Mouse (Mus musculus) megakaryocyte, embryonic 14.5 days (primary cell): Measurements from ENCODE around the gene Pdcd6. TPM values are rescaled to one million over a fixed set of nuclear protein-coding genes. Genes with fewer than 3 reads are reported as not detected.
A peak's percentile ranks its signal among the peaks of the same experiment; 100 is the strongest.

Source experiments
- H3K27me3 ChIP-seq: replicated peaks from 2 replicates; pipeline ENCODE3; 2012; ENCODE audit warnings: inconsistent platforms
- H3K36me3 ChIP-seq: replicated peaks from 2 replicates; pipeline ENCODE3; 2012; ENCODE audit warnings: low read length, inconsistent platforms, mixed read lengths
- H3K4me1 ChIP-seq: 2 replicates; pipeline ENCODE4 v1.6.1; 2012; ENCODE audit warnings: inconsistent platforms
- H3K4me3 ChIP-seq: replicated peaks from 2 replicates; pipeline ENCODE3; 2012; ENCODE audit warnings: moderate library complexity, mild to moderate bottlenecking, inconsistent platforms
- H3K9me3 ChIP-seq: 2 replicates; pipeline ENCODE4 v1.6.1; 2012; ENCODE audit warnings: inconsistent platforms
- FLI1 ChIP-seq: IDR thresholded peaks from 2 replicates; pipeline ENCODE4 v1.6.1; 2012; ENCODE audit warnings: low read length, inconsistent platforms, mixed read lengths
- GATA1 ChIP-seq: IDR thresholded peaks from 3 replicates; pipeline ENCODE4 v1.6.1; 2012; ENCODE audit warnings: mixed read lengths, low read length, inconsistent platforms, borderline replicate concordance
- polyA plus RNA-seq: library from polyadenylated mRNA; stranded (reverse); fragments of >175 nt; gene quantifications from 2 replicates; pipeline ENCODE4 v1.2.3, GENCODE M21; 2012; ENCODE audit warnings: low replicate concordance; ENCODE audit not compliant: insufficient read depth

Gene Pdcd6
- polyA plus RNA-seq: 41.2 and 72.5 TPM in 2 replicates

GRCm38 (mm10) chr13:74317170-74317849 is at the start of gene Pdcd6:
Gene Pdcd6, minus strand, starts transcription at chr13:74317580.
- H3K9me3 ChIP-seq: no peaks in the 10 kb centered on the region
- peak within 1 kb of the TSS; percentile 98 for H3K4me3 ChIP-seq
- TF ChIP-seq FLI1 (peak; percentile 70), GATA1 (no peak)
- peaks cover 35% of the 10 kb centered on the region for H3K4me1 ChIP-seq
- peaks cover 62% of the 10 kb centered on the region for H3K36me3 ChIP-seq
- H3K27me3 ChIP-seq: no peaks in the 10 kb centered on the region

GRCm38 (mm10) chr13:74363859-74364235 is 46.5 kb upstream of the Pdcd6 start, which contains the start of gene Lrrc14b:
Gene Lrrc14b, minus strand, starts transcription at chr13:74364005.
- H3K4me1 ChIP-seq: peaks cover 11% of the 10 kb centered on the region
- peaks cover 46% of the 10 kb centered on the region for H3K36me3 ChIP-seq
- peak within 1 kb of the TSS; percentile 50 for H3K4me3 ChIP-seq
- no peak for TF ChIP-seq FLI1
- no peak for TF ChIP-seq GATA1
- peaks cover 11% of the 10 kb centered on the region for H3K9me3 ChIP-seq
- H3K27me3 ChIP-seq: no peaks in the 10 kb centered on the region

- Histone ChIP-seq H3K4me1 (peaks cover 11% of the 10 kb centered on the region), H3K36me3 (peaks cover 51% of the 10 kb centered on the region), H3K9me3 (peaks cover 11% of the 10 kb centered on the region), H3K27me3 (no peaks in the 10 kb centered on the region), H3K4me3 (peak overlapping the region; percentile 50)
- TF ChIP-seq FLI1: no peak
- TF ChIP-seq GATA1: no peak
Measured at GRCm38 (mm10) chr13:74363176-74363858, 45.9 kb upstream of the Pdcd6 start.

GRCm38 (mm10) chr13:74362218-74362617 is 44.8 kb upstream of the Pdcd6 start:
- Histone ChIP-seq H3K36me3 (peaks cover 62% of the 10 kb centered on the region), H3K4me3 (no peak overlapping the region)
- TF ChIP-seq FLI1 (no peak), GATA1 (no peak)

GRCm38 (mm10) chr13:74356491-74356890 is 39.1 kb upstream of the Pdcd6 start:
- Histone ChIP-seq H3K4me1 (peaks cover 15% of the 10 kb centered on the region; the same call in 1 of the 2 replicates), H3K27me3 (no peaks in the 10 kb centered on the region), H3K4me3 (no peak overlapping the region), H3K9me3 (no peaks in the 10 kb centered on the region), H3K36me3 (peaks cover 89% of the 10 kb centered on the region)
- TF ChIP-seq GATA1: no peak
- no peak for TF ChIP-seq FLI1

More at GRCm38 (mm10) chr13:74362218-74362617, 44.8 kb upstream of the Pdcd6 start:
- peaks cover 11% of the 10 kb centered on the region for H3K4me1 ChIP-seq
- no peaks in the 10 kb centered on the region for H3K27me3 ChIP-seq
- peaks cover 3% of the 10 kb centered on the region; the same call in 1 of the 2 replicates for H3K9me3 ChIP-seq

- peaks cover 28% of the 10 kb centered on the region; the same call in 1 of the 2 replicates for H3K4me1 ChIP-seq
- H3K36me3 ChIP-seq: peaks cover 29% of the 10 kb centered on the region
- no peak for TF ChIP-seq FLI1
- no peak for TF ChIP-seq GATA1
- no peaks in the 10 kb centered on the region for H3K27me3 ChIP-seq
- peak overlapping the region; percentile 93 for H3K4me3 ChIP-seq
- no peaks in the 10 kb centered on the region for H3K9me3 ChIP-seq
Measured at GRCm38 (mm10) chr13:74350435-74350906, 33.1 kb upstream of the Pdcd6 start.

GRCm38 (mm10) chr13:74349566-74350434 is 32.4 kb upstream of the Pdcd6 start, which contains the start of the genes Sdha and Ccdc127:
Gene Sdha, minus strand, starts transcription at chr13:74350280.
Gene Ccdc127, plus strand, starts transcription at chr13:74350309.
- Histone ChIP-seq H3K36me3 (peaks cover 32% of the 10 kb centered on the region), H3K4me1 (peaks cover 28% of the 10 kb centered on the region; the same call in 1 of the 2 replicates), H3K27me3 (no peaks in the 10 kb centered on the region), H3K4me3 (peak within 1 kb of the TSS; percentile 93), H3K9me3 (no peaks in the 10 kb centered on the region)
- no peak for TF ChIP-seq GATA1
- no peak for TF ChIP-seq FLI1

GRCm38 (mm10) chr13:74341036-74341435 is 23.7 kb upstream of the Pdcd6 start:
- Histone ChIP-seq H3K36me3 (peaks cover 92% of the 10 kb centered on the region), H3K9me3 (no peaks in the 10 kb centered on the region), H3K27me3 (no peaks in the 10 kb centered on the region), H3K4me1 (no peaks in the 10 kb centered on the region; the same call in 1 of the 2 replicates), H3K4me3 (no peak overlapping the region)
- no peak for TF ChIP-seq GATA1
- TF ChIP-seq FLI1: no peak

GRCm38 (mm10) chr13:74329321-74329720 is 11.9 kb upstream of the Pdcd6 start:
- Histone ChIP-seq H3K36me3 (peaks cover 85% of the 10 kb centered on the region), H3K4me1 (no peaks in the 10 kb centered on the region), H3K27me3 (no peaks in the 10 kb centered on the region), H3K4me3 (no peak overlapping the region), H3K9me3 (no peaks in the 10 kb centered on the region)
- TF ChIP-seq GATA1 (no peak), FLI1 (no peak)

- TF ChIP-seq FLI1 (no peak), GATA1 (no peak)
- peaks cover 35% of the 10 kb centered on the region for H3K4me1 ChIP-seq
- no peaks in the 10 kb centered on the region for H3K27me3 ChIP-seq
- H3K36me3 ChIP-seq: peaks cover 61% of the 10 kb centered on the region
- no peaks in the 10 kb centered on the region for H3K9me3 ChIP-seq
- H3K4me3 ChIP-seq: peak overlapping the region; percentile 98
Measured at GRCm38 (mm10) chr13:74316789-74317169, 601 bp downstream of the Pdcd6 start.
